Mouse (Mus musculus) forebrain, embryonic 14.5 days (tissue): ENCODE data around the gene Dlgap3. TPM values are rescaled to one million over a fixed set of nuclear protein-coding genes. Genes with fewer than 3 reads are reported as not detected.

Source experiments
- ATAC-seq: fragments of 200-750 bp; cut with Nextera tagmentation; 2 replicates; pipeline ENCODE4 v1.8.0; 2017; ENCODE audit warnings: mild to moderate bottlenecking, moderate library complexity
- DNase-seq: peaks from one replicate; pipeline ENCODE4 v3.0.0-alpha.2; 2015; ENCODE audit warnings: low spot score
- H3K27ac ChIP-seq: fragments of 300-500 bp; sonication (generic); 2 replicates; pipeline ENCODE4 v1.5.1; 2014; ENCODE audit warnings: low read depth, mild to moderate bottlenecking, control low read depth, low read length, moderate library complexity
- H3K27me3 ChIP-seq: fragments of 300-500 bp; sonication (generic); replicated peaks from 2 replicates; pipeline ENCODE4 v1.6.1; 2014; ENCODE audit warnings: low read length, control low read depth, mixed read lengths; ENCODE audit not compliant: control insufficient read depth, insufficient read depth
- H3K36me3 ChIP-seq: fragments of 300-500 bp; sonication (generic); 2 replicates; pipeline ENCODE4 v1.6.1; 2014; ENCODE audit warnings: low read length, control low read depth; ENCODE audit not compliant: control insufficient read depth, insufficient read depth
- H3K4me1 ChIP-seq: fragments of 300-500 bp; sonication (generic); 2 replicates; pipeline ENCODE4 v1.6.1; 2014; ENCODE audit warnings: antibody characterized with exemption, low read length, control low read depth; ENCODE audit not compliant: control insufficient read depth, insufficient read depth
- H3K4me2 ChIP-seq: fragments of 300-500 bp; sonication (generic); 2 replicates; pipeline ENCODE4 v1.6.1; 2014; ENCODE audit warnings: mild to moderate bottlenecking, control low read depth, low read length
- H3K4me3 ChIP-seq: fragments of 300-500 bp; sonication (generic); 2 replicates; pipeline ENCODE4 v1.5.1; 2014; ENCODE audit warnings: low read depth, low read length, control low read depth
- H3K9ac ChIP-seq: fragments of 300-500 bp; sonication (generic); 2 replicates; pipeline ENCODE4 v1.6.1; 2014; ENCODE audit warnings: mild to moderate bottlenecking, low read length, control low read depth, moderate library complexity
- H3K9me3 ChIP-seq: fragments of 300-500 bp; sonication (generic); replicated peaks from 2 replicates; pipeline ENCODE4 v1.6.1; 2016; ENCODE audit warnings: low read length, control low read depth, mixed read lengths; ENCODE audit not compliant: control insufficient read depth
- WGBS: fragments of 180-500 bp; shearing (Covaris S2); extraction: QIAGEN DNeasy Blood & Tissue Kit; methylation state at CpG from one replicate; pipeline ENCODE4 v1.1.7; 2014; 5-methylcytosine and 5-hydroxymethylcytosine counted together
- polyA plus RNA-seq: library from polyadenylated mRNA; unstranded; fragments of >200 nt; fragmentation: Nextera tagmentation; extraction: Ambion mirVana; gene quantifications from 2 replicates; pipeline ENCODE4 v1.2.1, GENCODE M21; 2014

The Dlgap3 gene
- polyA plus RNA-seq, 1 experiment from 2014 or later: 8.4 TPM

DNA sequence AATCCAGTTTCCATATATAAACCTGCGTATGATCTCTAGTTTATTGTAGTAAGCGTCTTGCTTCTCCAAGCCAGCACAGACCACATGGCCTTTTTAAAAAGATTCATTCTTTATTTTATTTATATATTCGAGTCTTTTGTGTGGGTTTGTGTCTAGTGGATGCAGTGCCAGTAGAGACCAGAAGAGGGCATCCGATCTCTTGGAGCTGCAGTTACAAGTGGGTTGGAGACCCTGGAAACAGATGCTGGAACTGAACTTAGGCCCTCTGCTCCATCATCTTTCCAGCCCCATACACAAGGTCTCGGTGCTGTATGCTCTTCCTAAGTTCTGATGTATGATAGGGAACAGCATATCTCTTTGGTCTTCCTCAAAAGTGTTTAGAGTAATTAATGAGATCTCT is 13.2 kb upstream of the Dlgap3 start:
- H3K36me3 ChIP-seq: no peaks in the 10 kb centered on the region
- WGBS: 64% methylated on average over 5 of the region's 5 CpGs
- H3K27ac ChIP-seq: no peak overlapping the region
- H3K4me2 ChIP-seq: no peak overlapping the region
- H3K27me3 ChIP-seq: no peaks in the 10 kb centered on the region
- H3K4me3 ChIP-seq: no peak overlapping the region
- H3K4me1 ChIP-seq: no peaks in the 10 kb centered on the region
- no peak for ATAC-seq
- no peaks in the 10 kb centered on the region for H3K9me3 ChIP-seq
- DNase-seq: no peak
- H3K9ac ChIP-seq: no peak overlapping the region

DNA sequence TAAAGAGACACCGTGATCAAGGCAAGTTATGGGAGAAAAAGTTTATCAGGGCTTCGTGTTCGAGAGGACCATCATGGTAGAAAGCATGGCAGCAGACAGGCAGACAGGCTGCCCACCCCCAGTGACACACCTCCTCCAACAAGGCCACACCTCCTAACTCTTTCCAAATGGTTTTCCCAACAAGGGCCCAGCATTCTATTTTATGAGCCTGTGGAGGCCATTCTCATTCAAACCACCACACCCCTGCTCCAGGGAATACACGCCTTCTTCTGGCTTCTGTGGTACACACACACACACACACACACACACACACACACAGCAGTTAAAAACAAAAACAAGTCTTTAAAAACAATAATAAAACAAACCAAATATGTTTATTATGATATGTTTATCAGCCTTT is 11.3 kb upstream of the Dlgap3 start:
- Histone ChIP-seq H3K4me1 (no peaks in the 10 kb centered on the region), H3K4me2 (no peak overlapping the region), H3K27ac (no peak overlapping the region), H3K9ac (no peak overlapping the region), H3K9me3 (no peaks in the 10 kb centered on the region), H3K27me3 (no peaks in the 10 kb centered on the region), H3K4me3 (no peak overlapping the region), H3K36me3 (no peaks in the 10 kb centered on the region)
- 84% methylated on average over 4 of the region's 4 CpGs for WGBS
- no peak for ATAC-seq
- DNase-seq: no peak

DNA sequence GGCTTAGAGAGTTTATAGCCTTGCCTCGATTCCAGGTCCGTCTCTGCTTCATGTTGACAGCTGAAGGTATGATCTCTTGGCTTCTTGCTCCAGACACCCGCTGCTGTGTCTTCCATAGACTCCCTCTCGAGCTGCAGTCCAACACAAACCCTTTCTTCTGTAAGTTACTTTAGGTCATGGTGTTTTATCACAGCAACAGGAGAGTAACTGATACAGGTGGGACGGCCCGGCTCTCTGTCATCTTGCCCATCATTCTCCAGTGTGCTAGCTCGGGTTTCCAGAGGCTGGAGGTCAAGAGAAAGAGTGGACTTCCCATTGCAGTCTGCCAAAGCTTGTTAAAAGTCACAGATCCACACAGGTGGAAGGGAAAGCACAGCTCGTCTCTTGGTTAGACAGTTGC is 5.1 kb upstream of the Dlgap3 start:
- no peak overlapping the region for H3K4me3 ChIP-seq
- ATAC-seq (no peak), DNase-seq (no peak)
- H3K27me3 ChIP-seq: no peaks in the 10 kb centered on the region; the same call in 1 of the 2 replicates
- H3K4me2 ChIP-seq: no peak overlapping the region
- 73% methylated on average over 8 of the region's 8 CpGs for WGBS
- no peak overlapping the region for H3K27ac ChIP-seq
- no peaks in the 10 kb centered on the region for H3K36me3 ChIP-seq
- peaks cover 5% of the 10 kb centered on the region; the same call in 1 of the 2 replicates for H3K4me1 ChIP-seq
- no peak overlapping the region for H3K9ac ChIP-seq
- H3K9me3 ChIP-seq: no peaks in the 10 kb centered on the region

DNA sequence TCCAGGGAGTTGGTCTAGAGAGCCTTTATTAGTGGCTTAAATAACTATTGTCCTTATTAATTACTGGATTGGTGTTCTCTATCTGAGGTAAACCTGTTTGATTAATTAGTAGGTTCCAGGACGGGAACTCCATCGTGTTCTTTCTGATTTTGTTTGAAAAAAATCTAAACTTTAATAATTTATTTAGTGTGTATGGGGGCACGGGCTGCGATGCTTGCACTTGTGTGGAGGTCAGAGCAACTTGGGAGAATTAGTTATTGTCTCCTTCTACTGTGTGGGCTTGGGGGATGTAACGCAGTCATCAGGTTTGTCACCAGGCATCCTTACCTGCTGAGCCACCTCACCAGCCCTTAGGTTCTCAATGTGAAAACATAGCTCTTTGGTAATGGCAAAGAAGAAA is 1.9 kb upstream of the Dlgap3 start:
- no peak for ATAC-seq

DNA sequence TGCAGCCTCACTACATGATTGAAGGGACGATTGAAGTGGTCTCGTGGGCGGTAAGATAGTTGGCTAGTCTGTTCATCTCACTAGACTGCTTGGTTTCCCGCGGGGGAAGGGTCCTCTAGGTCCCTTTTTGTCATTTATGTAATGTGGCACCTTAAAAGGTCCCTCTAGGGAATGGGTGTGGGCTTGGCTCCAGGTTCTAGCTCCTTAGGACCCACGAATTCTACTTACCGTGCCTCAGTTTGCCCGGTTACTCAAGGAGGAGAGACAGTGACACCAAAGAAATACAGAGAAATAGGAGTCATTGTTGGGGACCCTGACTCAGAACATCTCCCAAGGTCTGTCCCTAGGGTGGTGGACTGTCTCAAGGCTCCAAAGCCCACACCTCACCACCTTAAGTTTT is 1.3 kb upstream of the Dlgap3 start:
- Histone ChIP-seq H3K9me3 (no peaks in the 10 kb centered on the region), H3K27ac (no peak overlapping the region), H3K9ac (no peak overlapping the region), H3K36me3 (no peaks in the 10 kb centered on the region), H3K4me2 (peak overlapping the region; percentile 97), H3K4me1 (peaks cover 21% of the 10 kb centered on the region), H3K27me3 (no peaks in the 10 kb centered on the region; the same call in 1 of the 2 replicates), H3K4me3 (peak overlapping the region; percentile 81; the same call in 1 of the 2 replicates)
- DNase-seq (no peak), ATAC-seq (no peak)
- whole genome bisulfite sequencing: 14% methylated on average over 8 of the region's 8 CpGs

More for the DNA sequence above, 1.9 kb upstream of the Dlgap3 start:
- no peak overlapping the region for H3K27ac ChIP-seq
- 63% methylated on average over 5 of the region's 5 CpGs for WGBS
- H3K4me3 ChIP-seq: no peak overlapping the region
- peaks cover 21% of the 10 kb centered on the region for H3K4me1 ChIP-seq
- no peak overlapping the region for H3K4me2 ChIP-seq
- no peak overlapping the region for H3K9ac ChIP-seq
- no peaks in the 10 kb centered on the region; the same call in 1 of the 2 replicates for H3K27me3 ChIP-seq
- H3K9me3 ChIP-seq: no peaks in the 10 kb centered on the region
- no peak for DNase-seq
- H3K36me3 ChIP-seq: no peaks in the 10 kb centered on the region

DNA sequence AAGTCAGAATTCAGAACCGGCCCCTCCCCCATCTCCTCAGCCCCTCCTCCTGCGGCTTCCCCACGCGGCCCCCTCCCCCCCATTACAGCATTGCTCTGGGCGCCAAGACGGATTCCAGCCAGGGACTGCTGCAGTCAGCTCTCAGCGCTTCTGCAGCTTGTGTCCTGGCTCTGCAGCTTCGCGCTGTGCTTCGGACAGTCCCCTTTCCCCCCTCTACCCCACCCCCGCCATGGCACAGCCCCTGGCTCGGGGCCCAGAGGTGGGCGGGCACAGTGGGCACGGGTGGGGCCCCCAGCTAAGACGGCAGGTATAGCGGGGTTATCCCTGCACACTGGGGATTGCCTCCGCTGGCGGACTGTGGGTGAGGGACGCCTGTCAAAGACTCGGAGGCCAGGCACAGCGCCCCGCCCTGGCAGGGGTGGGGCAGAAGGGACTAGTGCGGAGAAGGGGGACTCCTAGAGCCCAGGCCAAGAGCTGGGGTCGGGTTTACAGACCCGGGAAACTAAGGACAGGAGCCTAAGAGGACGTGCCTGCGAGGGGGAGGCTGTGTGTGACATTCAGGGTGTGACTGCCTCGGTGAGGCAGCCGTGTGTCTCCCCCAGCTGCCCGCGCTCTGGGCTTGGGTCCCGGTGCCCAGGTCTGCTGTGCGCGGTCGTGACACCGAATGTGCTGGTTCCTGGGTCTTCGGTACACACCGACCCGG is 642 bp upstream of the Dlgap3 start:
- Histone ChIP-seq H3K4me2 (peak overlapping the region; percentile 97), H3K27me3 (no peaks in the 10 kb centered on the region; the same call in 1 of the 2 replicates), H3K9me3 (no peaks in the 10 kb centered on the region), H3K9ac (peak overlapping the region; percentile 88), H3K27ac (peak overlapping the region; percentile 58), H3K36me3 (no peaks in the 10 kb centered on the region), H3K4me3 (peak overlapping the region; percentile 81), H3K4me1 (peaks cover 21% of the 10 kb centered on the region)
- WGBS: under 1% methylated on average over 39 of the region's 39 CpGs
- ATAC-seq (peak; percentile 67), DNase-seq (peak; percentile 70)

DNA sequence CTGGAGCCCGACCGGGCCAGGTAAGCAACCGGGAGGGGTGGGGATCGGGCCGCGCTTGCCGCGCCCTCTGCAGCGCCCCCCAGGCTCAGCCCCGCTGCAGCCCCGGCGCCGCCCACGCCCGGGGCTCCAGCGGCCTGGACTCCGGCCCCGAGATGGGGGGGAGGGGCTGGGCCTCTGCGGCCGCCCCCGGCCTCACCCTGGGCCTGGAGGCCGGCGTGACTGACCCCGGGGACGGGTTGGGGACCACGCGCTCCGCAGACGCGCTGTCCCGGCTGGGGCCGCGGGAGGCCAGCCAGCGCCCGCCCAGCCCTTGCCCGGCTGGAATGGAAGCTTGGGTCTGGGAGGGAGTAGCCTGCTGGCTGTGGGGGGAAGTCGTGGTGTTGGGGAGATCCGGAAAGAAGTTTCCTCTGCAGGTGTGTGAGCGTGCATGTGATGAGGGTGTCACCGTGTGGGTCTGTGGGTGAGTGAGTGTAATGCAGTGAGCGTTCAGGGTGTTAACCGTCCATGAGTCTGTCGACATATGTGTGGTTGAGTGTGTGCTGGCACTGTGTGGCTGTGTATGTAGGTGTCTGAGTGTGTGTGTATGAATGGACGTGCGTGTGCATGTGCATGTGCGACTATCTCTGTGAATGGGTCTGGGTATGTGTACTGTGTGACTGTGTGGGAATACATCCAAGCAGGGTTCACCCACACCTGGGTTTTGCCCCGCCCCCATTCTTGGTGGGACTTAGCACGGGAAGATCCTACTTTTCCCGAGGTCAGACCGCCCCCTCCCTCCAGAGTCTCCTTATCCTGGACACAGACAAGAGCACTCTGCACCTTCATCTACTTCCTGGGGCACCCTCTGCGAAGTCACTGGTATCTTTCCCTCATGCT is 580 bp downstream of the Dlgap3 start:
- WGBS: 2% methylated on average over 43 of the region's 51 CpGs
- peak; percentile 50 for ATAC-seq
- Histone ChIP-seq H3K4me2 (peak overlapping the region; percentile 97), H3K27ac (peak overlapping the region; percentile 58; the same call in 1 of the 2 replicates), H3K9ac (peak overlapping the region; percentile 88), H3K4me3 (peak overlapping the region; percentile 81), H3K36me3 (no peaks in the 10 kb centered on the region), H3K9me3 (no peaks in the 10 kb centered on the region), H3K27me3 (no peaks in the 10 kb centered on the region; the same call in 1 of the 2 replicates), H3K4me1 (peaks cover 21% of the 10 kb centered on the region)
- DNase-seq: peak; percentile 18

DNA sequence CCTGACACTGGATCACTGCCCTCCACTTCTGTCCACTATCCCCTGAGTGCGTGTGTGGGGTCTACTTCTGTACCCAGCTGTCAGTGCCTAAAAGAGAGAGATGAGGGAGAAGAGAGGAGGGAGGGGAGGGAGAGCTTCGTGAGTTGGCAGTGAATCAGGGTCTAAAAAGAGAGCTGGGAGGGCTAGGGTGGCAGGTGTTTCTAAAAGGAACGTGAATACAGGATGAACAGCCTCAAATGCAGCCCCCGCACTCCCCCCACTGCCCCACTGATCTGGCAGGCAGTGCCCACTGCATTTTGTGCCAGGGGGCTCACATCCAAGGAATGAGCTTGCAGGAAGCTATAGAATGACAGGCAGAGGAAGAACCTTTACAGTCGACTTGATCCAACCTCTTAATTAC is 1.9 kb downstream of the Dlgap3 start:
- peak overlapping the region; percentile 16; the same call in 1 of the 2 replicates for H3K4me2 ChIP-seq

More for the DNA sequence above, 1.9 kb downstream of the Dlgap3 start:
- peaks cover 21% of the 10 kb centered on the region for H3K4me1 ChIP-seq
- H3K4me3 ChIP-seq: no peak overlapping the region
- H3K9ac ChIP-seq: no peak overlapping the region
- DNase-seq (peak; percentile 69), ATAC-seq (no peak; the same call in 1 of the 2 replicates)
- no peaks in the 10 kb centered on the region for H3K36me3 ChIP-seq
- no peaks in the 10 kb centered on the region; the same call in 1 of the 2 replicates for H3K27me3 ChIP-seq
- WGBS: 18% methylated on average over 5 of the region's 5 CpGs
- H3K9me3 ChIP-seq: no peaks in the 10 kb centered on the region
- H3K27ac ChIP-seq: no peak overlapping the region
